ENCODE assay signal across 10 mouse cellular contexts in the genomic region with DNA sequence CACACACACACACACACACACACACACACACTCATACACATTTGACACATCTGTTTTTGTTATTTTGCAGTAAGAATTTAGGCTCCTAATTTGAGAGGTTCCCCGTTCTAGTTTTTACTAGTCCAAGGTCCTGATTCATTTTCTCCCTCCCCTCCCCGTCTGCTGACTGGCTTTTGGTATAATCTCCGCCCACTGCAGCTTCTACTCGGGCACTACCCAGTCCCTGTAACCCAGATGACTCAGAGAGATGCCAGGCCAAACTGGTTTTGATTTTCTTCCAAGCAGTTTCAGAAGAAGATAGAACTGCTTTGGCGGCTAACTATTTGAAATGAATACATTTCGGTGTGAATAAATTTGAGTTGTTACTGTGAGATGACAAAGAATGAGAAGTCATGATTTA.
A peak's percentile ranks its signal among the peaks of the same experiment; 100 is the strongest.
DNase-seq lines count a peak whose midpoint lies in the region; ATAC-seq and TF ChIP-seq lines count a peak whose summit lies in the region.
"Had no signal": no experiment of that assay in that cellular context is flagged by ENCODE, and none has a peak within 500 bp of the region (broad histone marks: within the 10 kb centered on the region; RNA-seq: fewer than 3 reads in every experiment).

No protein-coding gene starts in this region.

- no peak overlapping the region for H3K27ac ChIP-seq in limb, embryonic 13.5 days
- H3K27ac ChIP-seq in limb, embryonic 10.5 days: no peak overlapping the region
- H3K27ac ChIP-seq in midbrain, embryonic 14.5 days (replicated peaks; ENCODE audit: low read depth, low read length): no peak overlapping the region
- H3K27ac ChIP-seq: hindbrain, embryonic 15.5 days; lung, embryonic 15.5 days had no signal

- no peaks in the 10 kb centered on the region for H3K9me3 ChIP-seq in limb, embryonic 13.5 days
- no peaks in the 10 kb centered on the region for H3K9me3 ChIP-seq in limb, embryonic 10.5 days (replicated peaks)
- H3K9me3 ChIP-seq in midbrain, embryonic 14.5 days (ENCODE audit: control insufficient read depth, low read length): no peaks in the 10 kb centered on the region
- H3K9me3 ChIP-seq: hindbrain, embryonic 15.5 days; lung, embryonic 15.5 days had no signal

- no peak for DNase-seq in limb, embryonic 10.5 days (ENCODE audit: low spot score)
- DNase-seq in Patski (ENCODE audit: low read depth, low spot score): peak; percentile 37
- DNase-seq in cerebellum, adult 18-20 months: peak; percentile 56 to 73
- DNase-seq in large intestine, adult 2 months (ENCODE audit: low read depth, low spot score): peak; percentile 77
- DNase-seq in midbrain, embryonic 14.5 days: no peak
- DNase-seq: heart, adult 11 months had no signal

- no peak for ATAC-seq in limb, embryonic 13.5 days (ENCODE audit: low FRiP score, low read depth)
- ATAC-seq in Patski: peak; percentile 94
- ATAC-seq in midbrain, embryonic 14.5 days (ENCODE audit: low FRiP score, low TSS enrichment): no peak
- ATAC-seq in megakaryocyte progenitor cell, adult 5-6 weeks (replicated peaks; ENCODE audit: poor library complexity): no peak

- peaks cover 11% of the 10 kb centered on the region for H3K4me1 ChIP-seq in limb, embryonic 13.5 days
- H3K4me1 ChIP-seq in limb, embryonic 10.5 days: peaks cover 9% of the 10 kb centered on the region
- no peaks in the 10 kb centered on the region for H3K4me1 ChIP-seq in midbrain, embryonic 14.5 days (ENCODE audit: control insufficient read depth, insufficient read depth, low read length)
- H3K4me1 ChIP-seq: hindbrain, embryonic 15.5 days; lung, embryonic 15.5 days had no signal

- TF ChIP-seq CTCF in Patski (IDR thresholded peaks at IDR 0.05): no peak

- CTCF ChIA-PET in Patski (lab: Charles Lee): no interaction called here

- no peaks in the 10 kb centered on the region for H3K27me3 ChIP-seq in limb, embryonic 13.5 days
- H3K27me3 ChIP-seq in limb, embryonic 10.5 days (ENCODE audit: low read depth, poor library complexity, severe bottlenecking): no peaks in the 10 kb centered on the region
- peaks cover 17% of the 10 kb centered on the region for H3K27me3 ChIP-seq in Patski
- no peaks in the 10 kb centered on the region for H3K27me3 ChIP-seq in midbrain, embryonic 14.5 days (ENCODE audit: control insufficient read depth, insufficient read depth, low read length)
- H3K27me3 ChIP-seq: hindbrain, embryonic 15.5 days; lung, embryonic 15.5 days had no signal

- H3K36me3 ChIP-seq in limb, embryonic 13.5 days: no peaks in the 10 kb centered on the region
- no peaks in the 10 kb centered on the region for H3K36me3 ChIP-seq in limb, embryonic 10.5 days
- no peaks in the 10 kb centered on the region for H3K36me3 ChIP-seq in midbrain, embryonic 14.5 days (ENCODE audit: control insufficient read depth, insufficient read depth, low read length)
- H3K36me3 ChIP-seq: hindbrain, embryonic 15.5 days; lung, embryonic 15.5 days had no signal

- H3K4me3 ChIP-seq in limb, embryonic 13.5 days: no peak overlapping the region
- H3K4me3 ChIP-seq in limb, embryonic 10.5 days: no peak overlapping the region
- H3K4me3 ChIP-seq in midbrain, embryonic 14.5 days (replicated peaks; ENCODE audit: low read depth, low read length): no peak overlapping the region
- H3K4me3 ChIP-seq: hindbrain, embryonic 15.5 days; lung, embryonic 15.5 days had no signal

- in situ Hi-C loops in Patski (cut with MboI; ENCODE audit: low pct_unique_long_range_greater_than_20kb): no loop called here

- H3K9ac ChIP-seq in limb, embryonic 13.5 days: no peak overlapping the region
- H3K9ac ChIP-seq in midbrain, embryonic 14.5 days (replicated peaks; ENCODE audit: low read length): no peak overlapping the region
- H3K9ac ChIP-seq: hindbrain, embryonic 15.5 days; lung, embryonic 15.5 days had no signal

- peak overlapping the region; percentile 27; the same call in 1 of the 2 replicates for H3K4me2 ChIP-seq in limb, embryonic 13.5 days (replicated peaks)
- no peak overlapping the region for H3K4me2 ChIP-seq in midbrain, embryonic 14.5 days (ENCODE audit: low read length)
- H3K4me2 ChIP-seq: hindbrain, embryonic 15.5 days; lung, embryonic 15.5 days had no signal

- WGBS in limb, embryonic 13.5 days: 40% methylated on average over 6 of the region's 6 CpGs
- 65% methylated on average over 6 of the region's 6 CpGs for WGBS in limb, embryonic 10.5 days
- 15% methylated on average over 6 of the region's 6 CpGs for WGBS in large intestine, adult 2 months
- 69% methylated on average over 6 of the region's 6 CpGs for WGBS in midbrain, embryonic 14.5 days

- POLR2A ChIA-PET in Patski (lab: Charles Lee): no interaction called here

Comparison
In these comparisons a context has a peak if more than half of its experiments do, and no peak if none do; other contexts are left out.
1. DNase-seq: peak in Patski (single experiment), cerebellum, adult 18-20 months (2 of 2) and large intestine, adult 2 months (single experiment); none in limb, embryonic 10.5 days (single experiment) and midbrain, embryonic 14.5 days (single experiment).